Mouse (Mus musculus): ENCODE measurements at regions not wholly inside any gene's neighbourhood (a gene's known extent, or its start where the extent isn't known, plus 50 kb on each side); places are given as distances from the start of the nearest gene placed in this dataset.

DNA sequence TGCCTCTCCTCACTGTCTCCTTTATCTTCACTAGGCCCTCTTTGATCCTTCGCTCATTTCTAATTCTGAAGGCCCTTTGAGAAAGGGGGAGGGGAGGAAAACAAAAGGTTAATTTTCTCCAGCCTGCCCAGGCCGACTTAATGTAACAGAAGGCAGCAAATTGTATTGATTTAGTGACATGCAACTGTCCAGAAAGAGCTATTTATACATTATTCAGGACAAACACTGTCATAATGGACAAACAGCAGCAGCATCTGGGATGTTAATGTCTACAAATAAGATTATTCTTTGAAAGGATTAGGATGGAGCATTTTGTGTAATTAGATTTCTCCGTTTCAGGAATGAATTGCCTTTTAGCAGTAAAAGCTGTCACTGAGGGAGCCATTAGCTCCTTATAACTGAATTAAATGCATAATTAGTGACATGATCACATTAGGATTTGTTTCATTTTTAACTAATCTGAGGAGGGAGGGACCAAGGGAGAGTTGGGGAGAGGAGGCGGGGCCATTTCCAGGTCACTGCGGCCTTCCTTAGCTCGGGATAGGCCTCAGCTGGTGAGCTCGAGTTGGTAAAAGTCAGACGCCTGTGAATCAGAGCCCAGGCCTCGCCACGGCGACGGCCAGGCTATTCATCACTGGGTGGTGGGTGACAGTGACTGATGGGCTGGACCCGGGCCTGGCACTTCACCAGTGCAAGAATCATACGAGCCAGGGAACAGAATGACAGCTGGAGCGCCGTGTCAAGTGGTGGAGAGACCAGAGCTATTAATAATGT, 167.7 kb downstream of the Nkx6-1 start:
- in situ Hi-C loops (cut with MboI; ENCODE audit: low pct_ligation_motif_present, low pct_unique_long_range_greater_than_20kb, low sequenced_read_pairs): no loop called here
- DNase-seq (ENCODE audit: extremely low read depth): no peak
- Histone ChIP-seq H3K27me3 (replicated peaks) (no peaks in the 10 kb centered on the region), H3K9me3 (replicated peaks; ENCODE audit: low read length) (peaks cover 61% of the 10 kb centered on the region), H3K4me2 (ENCODE audit: insufficient read depth, low read depth, poor library complexity, severe bottlenecking) (no peak overlapping the region), H3K9ac (ENCODE audit: insufficient read depth, low read depth) (no peak overlapping the region), H3K27ac (ENCODE audit: insufficient read depth, low read depth) (no peak overlapping the region), H3K4me3 (replicated peaks in 1 of 3; ENCODE audit: low read depth in 2 of 3, low read length in 2 of 3, poor library complexity in 1 of 3) (no peak overlapping the region), H3K4me1 (ENCODE audit: control insufficient read depth in 1 of 2, insufficient read depth in 2 of 2) (no peaks in the 10 kb centered on the region), H3K36me3 (replicated peaks in 1 of 2; ENCODE audit: control insufficient read depth in 1 of 2, insufficient read depth in 1 of 2, low read length in 1 of 2) (no peaks in the 10 kb centered on the region), H3K79me2 (replicated peaks; ENCODE audit: control insufficient read depth, extremely low read depth, insufficient read depth, poor library complexity, severe bottlenecking) (no peaks in the 10 kb centered on the region)
- dilution Hi-C loops (cut with MboI; ENCODE audit: extremely low pct_ligation_motif_present, extremely low pct_unique_long_range_greater_than_20kb, low sequenced_read_pairs): no loop called here
- TF ChIP-seq BHLHE40 (IDR thresholded peaks at IDR 0.05; ENCODE audit: low read depth, low read length) (no peak), SMC3 (IDR thresholded peaks at IDR 0.05; ENCODE audit: low read depth, low read length) (no peak), TCF12 (IDR thresholded peaks at IDR 0.05; ENCODE audit: low read depth, low read length) (no peak), MEF2A (IDR thresholded peaks at IDR 0.05; ENCODE audit: borderline replicate concordance, low read depth, low read length) (no peak), POLR2AphosphoS2 (IDR thresholded peaks at IDR 0.05; ENCODE audit: low read depth, low read length) (no peak), EP300 (IDR thresholded peaks at IDR 0.05; ENCODE audit: low read length) (no peak), RAD21 (IDR thresholded peaks at IDR 0.05; ENCODE audit: low read depth, low read length) (no peak), PAX5 (IDR thresholded peaks at IDR 0.05; ENCODE audit: low read length) (no peak), CHD2 (IDR thresholded peaks at IDR 0.05; ENCODE audit: low read length) (no peak), NRF1 (IDR thresholded peaks at IDR 0.05; ENCODE audit: low read depth, low read length) (no peak), MAZ (IDR thresholded peaks at IDR 0.05; ENCODE audit: low read depth, low read length) (no peak), SIN3A (IDR thresholded peaks at IDR 0.05; ENCODE audit: low read length) (no peak), MYC (IDR thresholded peaks at IDR 0.05; ENCODE audit: low read depth, low read length) (no peak), ZMIZ1 (IDR thresholded peaks at IDR 0.05; ENCODE audit: low read depth, low read length) (no peak), MXI1 (IDR thresholded peaks at IDR 0.05; ENCODE audit: low read depth, low read length) (no peak), E2F4 (IDR thresholded peaks at IDR 0.05; ENCODE audit: insufficient replicate concordance, low read depth, low read length) (no peak)

DNA sequence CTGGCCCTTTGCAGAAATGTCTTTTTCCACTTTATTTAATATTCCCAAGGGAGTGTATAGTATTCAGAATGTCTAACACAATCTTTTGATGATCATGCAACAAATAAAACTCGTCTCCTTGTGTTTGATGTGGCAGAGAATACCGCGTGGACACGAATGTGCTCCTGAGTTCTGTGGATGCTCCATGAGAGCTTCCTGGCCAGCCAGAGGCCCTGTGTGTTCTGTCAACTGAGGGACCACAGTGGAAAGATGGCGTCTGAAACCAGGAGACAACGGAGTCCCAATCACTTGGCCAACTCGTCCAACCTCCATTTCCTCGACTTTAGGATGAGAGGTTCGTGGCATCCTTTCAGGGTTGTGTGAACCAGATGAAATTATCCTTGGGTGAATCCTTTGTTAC, 168.6 kb downstream of the Nkx6-1 start:
- H3K27me3 ChIP-seq (replicated peaks): no peaks in the 10 kb centered on the region
- no peaks in the 10 kb centered on the region for H3K4me1 ChIP-seq (ENCODE audit: control insufficient read depth in 1 of 2, insufficient read depth in 2 of 2)
- in situ Hi-C loops (cut with MboI; ENCODE audit: low pct_ligation_motif_present, low pct_unique_long_range_greater_than_20kb, low sequenced_read_pairs): no loop called here
- TF ChIP-seq GABPA (IDR thresholded peaks at IDR 0.05; ENCODE audit: insufficient replicate concordance, low read depth, low read length): no peak
- no peak for TF ChIP-seq JUND (conservative IDR thresholded peaks at IDR 0.05; ENCODE audit: low read depth, low read length)
- no peak for TF ChIP-seq MXI1 (IDR thresholded peaks at IDR 0.05; ENCODE audit: low read depth, low read length)
- TF ChIP-seq EP300 (IDR thresholded peaks at IDR 0.05; ENCODE audit: low read length): no peak
- TF ChIP-seq E2F4 (IDR thresholded peaks at IDR 0.05; ENCODE audit: insufficient replicate concordance, low read depth, low read length): no peak
- no peak for TF ChIP-seq SMC3 (IDR thresholded peaks at IDR 0.05; ENCODE audit: low read depth, low read length)
- no peak for TF ChIP-seq RCOR1 (conservative IDR thresholded peaks at IDR 0.05; ENCODE audit: low read depth, low read length)
- no peak for TF ChIP-seq BHLHE40 (IDR thresholded peaks at IDR 0.05; ENCODE audit: low read depth, low read length)
- no peak for TF ChIP-seq POLR2AphosphoS2 (IDR thresholded peaks at IDR 0.05; ENCODE audit: low read depth, low read length)
- no peak for TF ChIP-seq ELF1 (IDR thresholded peaks at IDR 0.05; ENCODE audit: low read depth, low read length)
- TF ChIP-seq HCFC1 (IDR thresholded peaks at IDR 0.05; ENCODE audit: low read depth, low read length): no peak
- no peak for TF ChIP-seq IRF4 (IDR thresholded peaks at IDR 0.05; ENCODE audit: low read depth, low read length)
- TF ChIP-seq PAX5 (IDR thresholded peaks at IDR 0.05; ENCODE audit: low read length): no peak
- no peak for TF ChIP-seq USF2 (conservative IDR thresholded peaks at IDR 0.05; ENCODE audit: low read depth, low read length)
- TF ChIP-seq MYC (IDR thresholded peaks at IDR 0.05; ENCODE audit: low read depth, low read length): no peak
- TF ChIP-seq ZNF384 (IDR thresholded peaks at IDR 0.05; ENCODE audit: low read depth, low read length): no peak
- no peak for TF ChIP-seq NRF1 (IDR thresholded peaks at IDR 0.05; ENCODE audit: low read depth, low read length)
- TF ChIP-seq ZMIZ1 (IDR thresholded peaks at IDR 0.05; ENCODE audit: low read depth, low read length): no peak
- TF ChIP-seq UBTF (IDR thresholded peaks at IDR 0.05; ENCODE audit: low read depth, low read length): no peak
- no peak for DNase-seq (ENCODE audit: extremely low read depth)
- H3K4me3 ChIP-seq (replicated peaks in 1 of 3; ENCODE audit: low read depth in 2 of 3, low read length in 2 of 3, poor library complexity in 1 of 3): no peak overlapping the region
- no peak overlapping the region for H3K4me2 ChIP-seq (ENCODE audit: insufficient read depth, low read depth, poor library complexity, severe bottlenecking)
- no peaks in the 10 kb centered on the region for H3K79me2 ChIP-seq (replicated peaks; ENCODE audit: control insufficient read depth, extremely low read depth, insufficient read depth, poor library complexity, severe bottlenecking)
- H3K27ac ChIP-seq (ENCODE audit: insufficient read depth, low read depth): no peak overlapping the region
- no peaks in the 10 kb centered on the region for H3K36me3 ChIP-seq (replicated peaks in 1 of 2; ENCODE audit: control insufficient read depth in 1 of 2, insufficient read depth in 1 of 2, low read length in 1 of 2)
- peaks cover 67% of the 10 kb centered on the region for H3K9me3 ChIP-seq (replicated peaks; ENCODE audit: low read length)
- H3K9ac ChIP-seq (ENCODE audit: insufficient read depth, low read depth): no peak overlapping the region
- dilution Hi-C loops (cut with MboI; ENCODE audit: extremely low pct_ligation_motif_present, extremely low pct_unique_long_range_greater_than_20kb, low sequenced_read_pairs): no loop called here

Measured in CH12.LX (cell line).